Mouse (Mus musculus) thymus, postnatal 10 days (tissue): ENCODE measurements around the gene Nanog.

ENCODE experiments used
- DNase-seq, 2 experiments: peaks; one replicate each; pipeline ENCODE4 v3.0.0; 2021; ENCODE audit warnings: low spot score in 2 of 2

The Nanog gene

GRCm38 (mm10) chr6:122762480-122762879, 55.2 kb downstream of the Nanog start:
- no peak for DNase-seq

GRCm38 (mm10) chr6:122762952-122763700, 55.8 kb downstream of the Nanog start:
- no peak for DNase-seq

- DNase-seq, result no peak
Measured at GRCm38 (mm10) chr6:122763844-122764445, 56.7 kb downstream of the Nanog start.
